In the genomic region with DNA sequence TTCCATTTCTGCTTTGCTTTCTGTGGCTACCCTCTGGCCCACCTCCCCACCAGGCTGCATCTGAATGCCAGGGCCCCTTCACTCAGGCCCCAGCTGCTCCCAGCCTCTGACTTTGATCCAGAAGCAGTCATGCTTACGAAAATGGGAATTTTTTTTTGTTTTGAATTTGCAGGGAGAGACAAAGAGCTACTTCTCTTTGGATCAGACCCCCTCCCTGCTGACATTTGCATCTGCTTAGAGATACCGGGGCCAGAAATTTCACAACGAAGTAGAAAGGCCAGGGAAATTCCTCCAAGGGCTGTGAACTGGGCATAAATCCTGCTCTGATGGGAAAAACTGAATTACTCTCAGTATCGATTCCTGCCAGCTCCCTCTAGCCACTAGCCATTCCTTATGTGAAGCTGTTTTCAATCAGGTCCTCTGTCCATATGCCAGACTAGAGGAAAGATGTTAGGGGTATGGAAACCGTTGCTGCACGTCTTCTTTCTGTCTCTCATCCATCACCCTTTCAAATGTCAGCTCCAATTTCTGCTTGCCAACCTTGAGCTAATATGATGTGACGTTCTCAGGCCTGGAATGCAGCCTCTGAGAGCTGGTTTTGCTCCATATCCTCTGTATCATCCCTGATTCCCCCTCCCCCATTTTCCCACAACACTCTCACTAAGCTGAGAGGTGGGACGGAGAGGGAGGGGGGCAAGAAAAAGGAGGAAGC, we compare ENCODE assay signal across 7 mouse cellular contexts.
DNase-seq lines count a peak whose midpoint lies in the region; TF ChIP-seq lines count a peak whose summit lies in the region.

No protein-coding gene starts in this region.

- peak overlapping the region; percentile 2; the same call in 1 of the 2 replicates for H3K27ac ChIP-seq in heart, embryonic 10.5 days

- H3K9me3 ChIP-seq in heart, embryonic 10.5 days, result no peaks in the 10 kb centered on the region

- DNase-seq in R1 (ENCODE audit: low read depth, low spot score), result peak; percentile 30
- peak; percentile 85 for DNase-seq in brain, embryonic 14.5 days (ENCODE audit: low read depth)
- DNase-seq in heart, embryonic 10.5 days (ENCODE audit: low spot score), result no peak
- DNase-seq in lung, postnatal 10 days, result peak; percentile 19
- DNase-seq in thymus, adult 18-20 months, result no peak
- no peak for DNase-seq in ovary, postnatal 36 days (ENCODE audit: low spot score)
- no peak for DNase-seq in urinary bladder, postnatal 14 days (ENCODE audit: low spot score)

- H3K36me3 ChIP-seq in heart, embryonic 10.5 days, result no peaks in the 10 kb centered on the region

- no peak for TF ChIP-seq POLR2A in brain, embryonic 14.5 days (IDR thresholded peaks at IDR 0.05; ENCODE audit: borderline replicate concordance, extremely low read depth, insufficient read depth, insufficient read length, poor library complexity, severe bottlenecking)

- H3K4me3 ChIP-seq in heart, embryonic 10.5 days, result no peak overlapping the region

- peaks cover 20% of the 10 kb centered on the region for H3K4me1 ChIP-seq in heart, embryonic 10.5 days

- no peaks in the 10 kb centered on the region for H3K27me3 ChIP-seq in heart, embryonic 10.5 days (ENCODE audit: insufficient read depth, poor library complexity, severe bottlenecking)

- TF ChIP-seq CTCF in brain, embryonic 14.5 days (IDR thresholded peaks at IDR 0.05; ENCODE audit: borderline replicate concordance, extremely low read depth, insufficient read depth, insufficient read length), result no peak

- WGBS in heart, embryonic 10.5 days, result 53% methylated on average over 8 of the region's 8 CpGs

Comparison
In these comparisons a context has a peak if more than half of its experiments do, and no peak if none do; other contexts are left out.
1. DNase-seq: peak in R1 (single experiment), brain, embryonic 14.5 days (single experiment) and lung, postnatal 10 days (single experiment); none in heart, embryonic 10.5 days (single experiment), thymus, adult 18-20 months (0 of 2), ovary, postnatal 36 days (single experiment) and urinary bladder, postnatal 14 days (single experiment).